Mouse (Mus musculus) kidney, embryonic 15.5 days (tissue): ENCODE data around the gene Ermp1. TPM values are rescaled to one million over a fixed set of nuclear protein-coding genes. Genes with fewer than 3 reads are reported as not detected.

ENCODE experiments used
- ATAC-seq: fragments of 200-750 bp; cut with Nextera tagmentation; replicated peaks from 2 replicates; pipeline ENCODE4 v1.8.0; 2017; ENCODE audit warnings: moderate TSS enrichment; ENCODE audit not compliant: low FRiP score
- H3K27ac ChIP-seq: fragments of 300-500 bp; sonication (generic); 2 replicates; pipeline ENCODE4 v1.5.1; 2015; ENCODE audit warnings: mild to moderate bottlenecking, inconsistent platforms
- H3K27me3 ChIP-seq: fragments of 300-500 bp; sonication (generic); 2 replicates; pipeline ENCODE4 v1.6.1; 2015; ENCODE audit warnings: inconsistent platforms
- H3K36me3 ChIP-seq: fragments of 300-500 bp; sonication (generic); 2 replicates; pipeline ENCODE4 v1.6.1; 2015; ENCODE audit warnings: inconsistent platforms
- H3K4me1 ChIP-seq: fragments of 300-500 bp; sonication (generic); 2 replicates; pipeline ENCODE4 v1.6.1; 2015; ENCODE audit warnings: inconsistent platforms
- H3K4me2 ChIP-seq: fragments of 300-500 bp; sonication (generic); 2 replicates; pipeline ENCODE4 v1.6.1; 2015; ENCODE audit warnings: moderate library complexity, mild to moderate bottlenecking, inconsistent platforms
- H3K4me3 ChIP-seq: fragments of 300-500 bp; sonication (generic); replicated peaks from 2 replicates; pipeline ENCODE4 v1.5.1; 2015; ENCODE audit warnings: mild to moderate bottlenecking, inconsistent platforms
- H3K9ac ChIP-seq: fragments of 300-500 bp; sonication (generic); 2 replicates; pipeline ENCODE4 v1.6.1; 2015; ENCODE audit warnings: mild to moderate bottlenecking, inconsistent platforms
- H3K9me3 ChIP-seq: fragments of 300-500 bp; sonication (generic); replicated peaks from 2 replicates; pipeline ENCODE4 v1.6.1; 2016; ENCODE audit warnings: inconsistent platforms
- WGBS: fragments of 180-500 bp; shearing (Covaris S2); methylation state at CpG from one replicate; pipeline ENCODE4 v1.1.7; 2015; ENCODE audit warnings: mixed read lengths; 5-methylcytosine and 5-hydroxymethylcytosine counted together
- polyA plus RNA-seq: library from polyadenylated mRNA; unstranded; fragments of >200 nt; fragmentation: Nextera tagmentation; extraction: Ambion mirVana; gene quantifications from 2 replicates; pipeline ENCODE4 v1.2.1, GENCODE M21; 2015

Ermp1 gene
- polyA plus RNA-seq, 1 experiment from 2014 or later, result 24.0 TPM

GRCm38 (mm10) chr19:29674946-29675345 is 26.7 kb upstream of the Ermp1 start:
- WGBS, result 95% methylated on average over 7 of the region's 7 CpGs
- 0 out of 2 replicates have a peak overlapping the region, but pooled peaks have one; percentile 45 for H3K27ac ChIP-seq
- H3K9ac ChIP-seq, result no peak overlapping the region
- no peaks in the 10 kb centered on the region for H3K9me3 ChIP-seq
- no peak overlapping the region for H3K4me2 ChIP-seq
- H3K36me3 ChIP-seq, result no peaks in the 10 kb centered on the region
- peaks cover 16% of the 10 kb centered on the region for H3K4me1 ChIP-seq
- H3K27me3 ChIP-seq, result no peaks in the 10 kb centered on the region
- H3K4me3 ChIP-seq, result no peak overlapping the region
- ATAC-seq, result no peak

GRCm38 (mm10) chr19:29672660-29673059 is 24.4 kb upstream of the Ermp1 start:
- H3K4me3 ChIP-seq, result no peak overlapping the region
- no peaks in the 10 kb centered on the region for H3K9me3 ChIP-seq
- H3K27ac ChIP-seq, result no peak overlapping the region
- no peaks in the 10 kb centered on the region for H3K36me3 ChIP-seq
- no peak overlapping the region for H3K4me2 ChIP-seq
- 92% methylated on average over 13 of the region's 13 CpGs for WGBS
- H3K9ac ChIP-seq, result no peak overlapping the region
- no peak for ATAC-seq
- peaks cover 18% of the 10 kb centered on the region for H3K4me1 ChIP-seq
- H3K27me3 ChIP-seq, result no peaks in the 10 kb centered on the region

GRCm38 (mm10) chr19:29671160-29671559 is 22.9 kb upstream of the Ermp1 start:
- H3K27me3 ChIP-seq, result no peaks in the 10 kb centered on the region
- no peak overlapping the region for H3K4me2 ChIP-seq
- 88% methylated on average over 2 of the region's 2 CpGs for WGBS
- H3K36me3 ChIP-seq, result no peaks in the 10 kb centered on the region
- H3K4me3 ChIP-seq, result no peak overlapping the region
- no peak overlapping the region for H3K9ac ChIP-seq
- no peak for ATAC-seq
- H3K9me3 ChIP-seq, result no peaks in the 10 kb centered on the region
- H3K4me1 ChIP-seq, result peaks cover 26% of the 10 kb centered on the region
- H3K27ac ChIP-seq, result no peak overlapping the region

- no peak for ATAC-seq
- no peaks in the 10 kb centered on the region for H3K27me3 ChIP-seq
- peaks cover 20% of the 10 kb centered on the region for H3K4me1 ChIP-seq
- no peak overlapping the region for H3K27ac ChIP-seq
- no peaks in the 10 kb centered on the region for H3K36me3 ChIP-seq
- 87% methylated on average over 6 of the region's 6 CpGs for WGBS
- H3K9ac ChIP-seq, result no peak overlapping the region
- H3K9me3 ChIP-seq, result no peaks in the 10 kb centered on the region
- no peak overlapping the region for H3K4me3 ChIP-seq
- no peak overlapping the region for H3K4me2 ChIP-seq
Measured at GRCm38 (mm10) chr19:29670247-29670646, 22.0 kb upstream of the Ermp1 start.

GRCm38 (mm10) chr19:29668135-29668534 is 19.9 kb upstream of the Ermp1 start:
- no peak overlapping the region for H3K4me3 ChIP-seq
- H3K27me3 ChIP-seq, result no peaks in the 10 kb centered on the region
- H3K9ac ChIP-seq, result no peak overlapping the region
- peaks cover 26% of the 10 kb centered on the region for H3K4me1 ChIP-seq
- ATAC-seq, result no peak
- H3K4me2 ChIP-seq, result no peak overlapping the region
- no peaks in the 10 kb centered on the region for H3K36me3 ChIP-seq
- 84% methylated on average over 7 of the region's 7 CpGs for WGBS
- no peak overlapping the region for H3K27ac ChIP-seq
- no peaks in the 10 kb centered on the region for H3K9me3 ChIP-seq

GRCm38 (mm10) chr19:29666965-29667594 is 18.9 kb upstream of the Ermp1 start:
- no peak overlapping the region for H3K9ac ChIP-seq
- no peaks in the 10 kb centered on the region for H3K9me3 ChIP-seq
- peak; percentile 77 for ATAC-seq
- 36% methylated on average over 5 of the region's 5 CpGs for WGBS
- no peaks in the 10 kb centered on the region for H3K36me3 ChIP-seq
- H3K4me3 ChIP-seq, result no peak overlapping the region
- peak overlapping the region; percentile 54 for H3K27ac ChIP-seq
- H3K4me2 ChIP-seq, result no peak overlapping the region
- H3K4me1 ChIP-seq, result peaks cover 26% of the 10 kb centered on the region
- no peaks in the 10 kb centered on the region for H3K27me3 ChIP-seq

- Histone ChIP-seq H3K36me3 (no peaks in the 10 kb centered on the region), H3K4me1 (peaks cover 26% of the 10 kb centered on the region), H3K27ac (0 out of 2 replicates have a peak overlapping the region, but pooled peaks have one; percentile 54), H3K9me3 (no peaks in the 10 kb centered on the region), H3K9ac (no peak overlapping the region), H3K27me3 (no peaks in the 10 kb centered on the region), H3K4me2 (no peak overlapping the region), H3K4me3 (no peak overlapping the region)
- 79% methylated on average over 4 of the region's 4 CpGs for WGBS
- no peak for ATAC-seq
Measured at GRCm38 (mm10) chr19:29666164-29666563, 17.9 kb upstream of the Ermp1 start.

GRCm38 (mm10) chr19:29664934-29665333 is 16.7 kb upstream of the Ermp1 start:
- H3K27me3 ChIP-seq, result no peaks in the 10 kb centered on the region
- no peak overlapping the region for H3K4me3 ChIP-seq
- WGBS, result 84% methylated on average over 5 of the region's 5 CpGs
- no peaks in the 10 kb centered on the region for H3K9me3 ChIP-seq
- H3K9ac ChIP-seq, result no peak overlapping the region
- no peaks in the 10 kb centered on the region for H3K36me3 ChIP-seq
- ATAC-seq, result no peak
- peaks cover 26% of the 10 kb centered on the region for H3K4me1 ChIP-seq
- no peak overlapping the region for H3K4me2 ChIP-seq
- no peak overlapping the region for H3K27ac ChIP-seq

- no peak for ATAC-seq
- no peaks in the 10 kb centered on the region for H3K36me3 ChIP-seq
- no peak overlapping the region for H3K9ac ChIP-seq
- no peak overlapping the region for H3K4me2 ChIP-seq
- no peak overlapping the region for H3K27ac ChIP-seq
- H3K4me3 ChIP-seq, result no peak overlapping the region
- H3K4me1 ChIP-seq, result peaks cover 26% of the 10 kb centered on the region
- no peaks in the 10 kb centered on the region for H3K9me3 ChIP-seq
- 58% methylated on average over 8 of the region's 8 CpGs for WGBS
- H3K27me3 ChIP-seq, result no peaks in the 10 kb centered on the region
Measured at GRCm38 (mm10) chr19:29663780-29664179, 15.6 kb upstream of the Ermp1 start.

GRCm38 (mm10) chr19:29661974-29662580 is 13.9 kb upstream of the Ermp1 start:
- no peaks in the 10 kb centered on the region for H3K27me3 ChIP-seq
- H3K9me3 ChIP-seq, result no peaks in the 10 kb centered on the region
- H3K4me3 ChIP-seq, result no peak overlapping the region
- H3K4me2 ChIP-seq, result no peak overlapping the region
- no peak for ATAC-seq
- 85% methylated on average over 6 of the region's 6 CpGs for WGBS
- H3K9ac ChIP-seq, result no peak overlapping the region
- no peaks in the 10 kb centered on the region for H3K36me3 ChIP-seq
- H3K4me1 ChIP-seq, result peaks cover 18% of the 10 kb centered on the region
- no peak overlapping the region for H3K27ac ChIP-seq

- no peak for ATAC-seq
Measured at GRCm38 (mm10) chr19:29660835-29661764, 12.9 kb upstream of the Ermp1 start.

GRCm38 (mm10) chr19:29659705-29660104 is 11.5 kb upstream of the Ermp1 start:
- Histone ChIP-seq H3K9me3 (no peaks in the 10 kb centered on the region), H3K4me3 (no peak overlapping the region), H3K9ac (no peak overlapping the region), H3K36me3 (no peaks in the 10 kb centered on the region), H3K4me2 (no peak overlapping the region), H3K27me3 (no peaks in the 10 kb centered on the region), H3K4me1 (peaks cover 11% of the 10 kb centered on the region), H3K27ac (no peak overlapping the region)
- no peak for ATAC-seq
- WGBS, result 49% methylated on average over 6 of the region's 6 CpGs

More at GRCm38 (mm10) chr19:29660835-29661764, 12.9 kb upstream of the Ermp1 start:
- 67% methylated on average over 10 of the region's 10 CpGs for WGBS
- Histone ChIP-seq H3K9me3 (no peaks in the 10 kb centered on the region), H3K9ac (no peak overlapping the region), H3K4me2 (no peak overlapping the region), H3K36me3 (no peaks in the 10 kb centered on the region), H3K27me3 (no peaks in the 10 kb centered on the region), H3K27ac (no peak overlapping the region), H3K4me3 (no peak overlapping the region), H3K4me1 (peaks cover 13% of the 10 kb centered on the region)
